Mouse (Mus musculus) midbrain, postnatal 0 days (tissue): ENCODE data around the gene Tsen54. TPM values are rescaled to one million over a fixed set of nuclear protein-coding genes. Genes with fewer than 3 reads are reported as not detected.

Experiments
- ATAC-seq: fragments of 200-750 bp; cut with Nextera tagmentation; 2 replicates; pipeline ENCODE4 v1.8.0; 2017; ENCODE audit warnings: moderate number of reproducible peaks, mild to moderate bottlenecking, moderate TSS enrichment, moderate library complexity; ENCODE audit not compliant: low FRiP score
- DNase-seq: peaks from one replicate; pipeline ENCODE4 v3.0.0-alpha.2; 2015; ENCODE audit warnings: low spot score
- H3K27ac ChIP-seq: fragments of 300-500 bp; sonication (generic); 2 replicates; pipeline ENCODE4 v1.5.1; 2014; ENCODE audit warnings: low read depth, mild to moderate bottlenecking, low read length, mixed read lengths
- H3K27me3 ChIP-seq: fragments of 300-500 bp; sonication (generic); 2 replicates; pipeline ENCODE4 v1.6.1; 2014; ENCODE audit warnings: low read length, control low read depth, mixed read lengths; ENCODE audit not compliant: insufficient read depth
- H3K36me3 ChIP-seq: fragments of 300-500 bp; sonication (generic); 2 replicates; pipeline ENCODE4 v1.6.1; 2014; ENCODE audit warnings: low read length, control low read depth, mixed read lengths; ENCODE audit not compliant: insufficient read depth
- H3K4me1 ChIP-seq: fragments of 300-500 bp; sonication (generic); 2 replicates; pipeline ENCODE4 v1.6.1; 2014; ENCODE audit warnings: mild to moderate bottlenecking, control low read depth, antibody characterized with exemption, low read length, mixed read lengths; ENCODE audit not compliant: insufficient read depth
- H3K4me2 ChIP-seq: fragments of 300-500 bp; sonication (generic); 2 replicates; pipeline ENCODE4 v1.6.1; 2014; ENCODE audit warnings: low read depth, mild to moderate bottlenecking, low read length, mixed read lengths; ENCODE audit not compliant: poor library complexity, severe bottlenecking
- H3K4me3 ChIP-seq: fragments of 300-500 bp; sonication (generic); 2 replicates; pipeline ENCODE4 v1.5.1; 2014; ENCODE audit warnings: low read depth, mild to moderate bottlenecking, low read length, moderate library complexity
- H3K9ac ChIP-seq: fragments of 300-500 bp; sonication (generic); replicated peaks from 2 replicates; pipeline ENCODE4 v1.6.1; 2014; ENCODE audit warnings: mild to moderate bottlenecking, low read length, moderate library complexity, mixed read lengths; ENCODE audit not compliant: poor library complexity, severe bottlenecking
- H3K9me3 ChIP-seq: fragments of 300-500 bp; sonication (generic); 2 replicates; pipeline ENCODE4 v1.6.1; 2016; ENCODE audit warnings: low read length, control low read depth
- CTCF ChIP-seq: IDR thresholded peaks from 2 replicates; pipeline ENCODE4 v1.5.1; 2016; ENCODE audit warnings: antibody characterized with exemption, mild to moderate bottlenecking
- WGBS: fragments of 180-500 bp; shearing (Covaris S2); extraction: QIAGEN DNeasy Blood & Tissue Kit; methylation state at CpG from one replicate; pipeline ENCODE4 v1.1.7; 2014; 5-methylcytosine and 5-hydroxymethylcytosine counted together
- polyA plus RNA-seq: library from polyadenylated mRNA; unstranded; fragments of >200 nt; fragmentation: Nextera tagmentation; extraction: Ambion mirVana; gene quantifications from 2 replicates; pipeline ENCODE4 v1.2.1, GENCODE M21; 2015
- total RNA-seq: library from RNA; depleted of rRNA; stranded (reverse); fragments of >200 nt; gene quantifications from 2 replicates; pipeline ENCODE4 v1.2.3, GENCODE M21; 2014

The Tsen54 gene
- total and polyA plus RNA-seq, 2 experiments from 2014 or later = 15.5 to 27.7 TPM

DNA sequence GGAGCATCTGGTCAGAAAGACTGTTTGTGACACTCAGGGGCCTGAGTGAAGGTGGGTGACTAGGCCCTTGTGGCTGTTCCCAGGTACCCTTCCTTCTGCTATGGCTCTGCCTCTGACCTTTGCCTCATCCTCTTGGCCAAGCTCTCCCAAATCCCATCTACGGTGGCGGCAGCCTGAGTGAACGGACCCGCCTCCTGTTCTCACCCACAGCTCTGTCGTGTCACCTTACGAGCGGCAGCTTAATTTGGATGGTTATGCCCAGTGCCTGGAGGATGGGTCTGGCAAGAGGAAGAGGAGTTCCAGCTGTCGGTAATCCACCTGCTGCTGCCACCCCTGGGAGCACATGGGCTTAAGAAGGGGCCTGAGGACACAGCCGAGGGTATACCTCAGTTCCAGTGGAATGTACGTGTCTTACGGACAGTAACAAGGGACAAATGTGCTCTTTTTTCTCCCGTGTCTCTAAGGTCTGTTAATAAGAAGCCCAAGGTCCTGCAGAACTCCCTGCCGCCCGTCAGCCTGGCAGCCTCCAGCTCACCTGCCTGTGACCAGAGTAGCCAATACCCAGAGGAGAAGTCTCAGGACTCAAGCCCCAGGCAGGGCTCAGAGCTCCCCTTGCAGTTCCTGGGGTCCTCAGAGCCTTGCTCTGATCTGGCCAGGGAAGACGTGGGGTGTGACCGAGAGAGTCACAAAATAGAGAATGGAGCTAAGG lies 5.5 kb downstream of the Tsen54 start:
- Histone ChIP-seq H3K9me3 (no peaks in the 10 kb centered on the region), H3K36me3 (peaks cover 27% of the 10 kb centered on the region), H3K4me3 (no peak overlapping the region), H3K9ac (no peak overlapping the region), H3K4me1 (peaks cover 5% of the 10 kb centered on the region; the same call in 1 of the 2 replicates), H3K27me3 (peaks cover 7% of the 10 kb centered on the region; the same call in 1 of the 2 replicates), H3K27ac (no peak overlapping the region), H3K4me2 (no peak overlapping the region)
- ATAC-seq = no peak
- DNase-seq = no peak
- TF ChIP-seq CTCF = no peak
- WGBS = 90% methylated on average over 16 of the region's 16 CpGs

GRCm38 (mm10) chr11:115821001-115821400 lies 6.5 kb downstream of the Tsen54 start:
- peaks cover 15% of the 10 kb centered on the region; the same call in 1 of the 2 replicates for H3K27me3 ChIP-seq
- H3K4me3 ChIP-seq = no peak overlapping the region
- DNase-seq = no peak
- no peaks in the 10 kb centered on the region for H3K9me3 ChIP-seq
- 82% methylated on average over 4 of the region's 4 CpGs for WGBS
- H3K9ac ChIP-seq = no peak overlapping the region
- no peak for TF ChIP-seq CTCF
- H3K36me3 ChIP-seq = peaks cover 27% of the 10 kb centered on the region
- no peak overlapping the region for H3K27ac ChIP-seq
- no peak for ATAC-seq
- H3K4me2 ChIP-seq = no peak overlapping the region
- peaks cover 5% of the 10 kb centered on the region; the same call in 1 of the 2 replicates for H3K4me1 ChIP-seq

GRCm38 (mm10) chr11:115823774-115824740 lies 9.5 kb downstream of the Tsen54 start, which contains the start of gene Llgl2:
Llgl2 (plus strand) TSS chr11:115824049.
- Histone ChIP-seq H3K36me3 (peaks cover 27% of the 10 kb centered on the region), H3K4me2 (peak within 1 kb of the TSS; percentile 93), H3K27ac (no peak within 1 kb of the TSS), H3K9ac (peak within 1 kb of the TSS; percentile 37), H3K9me3 (no peaks in the 10 kb centered on the region), H3K27me3 (peaks cover 16% of the 10 kb centered on the region; the same call in 1 of the 2 replicates), H3K4me1 (peaks cover 5% of the 10 kb centered on the region; the same call in 1 of the 2 replicates), H3K4me3 (peak within 1 kb of the TSS; percentile 50)
- no peak for TF ChIP-seq CTCF
- peak; percentile 69 for DNase-seq
- under 1% methylated on average over 87 of the region's 87 CpGs for WGBS
- ATAC-seq = peak; percentile 66; the same call in 1 of the 2 replicates

- no peak for TF ChIP-seq CTCF
- Histone ChIP-seq H3K9ac (no peak overlapping the region), H3K9me3 (no peaks in the 10 kb centered on the region), H3K4me2 (peak overlapping the region; percentile 93), H3K27me3 (peaks cover 16% of the 10 kb centered on the region; the same call in 1 of the 2 replicates), H3K27ac (no peak overlapping the region), H3K4me3 (0 out of 2 replicates have a peak overlapping the region, but pooled peaks have one; percentile 50), H3K36me3 (peaks cover 24% of the 10 kb centered on the region), H3K4me1 (peaks cover 5% of the 10 kb centered on the region; the same call in 1 of the 2 replicates)
- WGBS = 19% methylated on average over 11 of the region's 11 CpGs
- DNase-seq = no peak
- ATAC-seq = no peak
Measured at GRCm38 (mm10) chr11:115824813-115825212, 10.3 kb downstream of the Tsen54 start.

DNA sequence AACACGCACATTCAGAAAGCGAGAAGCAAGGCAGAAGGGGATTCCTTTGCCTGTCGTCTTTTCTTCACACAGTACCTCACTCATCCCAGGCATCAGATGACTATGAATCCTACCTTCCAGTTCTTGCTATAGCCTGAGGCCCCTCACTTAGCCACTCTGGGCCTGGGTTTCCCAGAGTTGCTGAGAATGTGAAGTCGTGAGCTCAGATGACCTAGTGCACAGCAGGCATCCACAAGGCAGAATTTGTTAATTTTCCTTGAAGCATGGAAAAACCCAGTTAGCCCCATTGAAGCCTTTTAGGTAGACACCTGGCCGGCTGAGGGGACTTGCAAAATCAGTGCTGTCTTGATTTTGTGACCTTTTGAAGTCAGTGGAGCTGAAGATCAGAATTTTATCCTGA lies 12.0 kb downstream of the Tsen54 start:
- Histone ChIP-seq H3K36me3 (peaks cover 8% of the 10 kb centered on the region), H3K4me3 (no peak overlapping the region), H3K9me3 (no peaks in the 10 kb centered on the region), H3K27ac (no peak overlapping the region), H3K4me2 (no peak overlapping the region), H3K27me3 (peaks cover 22% of the 10 kb centered on the region), H3K9ac (no peak overlapping the region), H3K4me1 (peaks cover 5% of the 10 kb centered on the region; the same call in 1 of the 2 replicates)
- TF ChIP-seq CTCF = no peak
- 38% methylated on average over 5 of the region's 5 CpGs for WGBS
- ATAC-seq = no peak
- DNase-seq = no peak
